Mouse (Mus musculus) spleen, postnatal 10 days (tissue): ENCODE data around the gene Terb2.
"Not testable (repeated sequence)": the region's sequence is repeated elsewhere in the genome, so short reads cannot be mapped to it uniquely, and the experiment has no call there.

Source experiments
- DNase-seq, 2 experiments: peaks; one replicate each; pipeline ENCODE4 v3.0.0; 2021 to 2022; ENCODE audit warnings: low spot score in 2 of 2

Terb2 gene

GRCm38 (mm10) chr2:122161542-122161941 is 24.5 kb upstream of the Terb2 start:
- no peak for DNase-seq

DNA sequence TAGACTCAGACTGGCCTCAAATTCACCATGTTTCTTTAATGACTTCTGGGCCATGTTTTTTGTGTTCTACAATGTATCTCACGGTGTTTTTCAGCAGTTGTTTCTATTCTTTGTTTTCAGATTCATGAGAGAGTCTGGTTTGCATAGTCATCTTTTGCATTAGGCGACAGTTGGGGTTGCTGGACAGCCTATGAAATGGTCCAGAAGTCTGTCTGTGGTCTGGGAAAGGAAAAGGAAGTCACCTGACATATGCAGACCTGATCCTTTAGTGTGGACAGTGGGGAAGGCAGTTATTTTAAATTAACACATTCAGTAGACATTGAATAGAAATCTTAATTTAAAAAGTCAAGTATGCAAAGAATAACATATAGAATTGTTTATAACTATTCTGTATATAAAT is 23.5 kb upstream of the Terb2 start:
- DNase-seq, result no peak

DNA sequence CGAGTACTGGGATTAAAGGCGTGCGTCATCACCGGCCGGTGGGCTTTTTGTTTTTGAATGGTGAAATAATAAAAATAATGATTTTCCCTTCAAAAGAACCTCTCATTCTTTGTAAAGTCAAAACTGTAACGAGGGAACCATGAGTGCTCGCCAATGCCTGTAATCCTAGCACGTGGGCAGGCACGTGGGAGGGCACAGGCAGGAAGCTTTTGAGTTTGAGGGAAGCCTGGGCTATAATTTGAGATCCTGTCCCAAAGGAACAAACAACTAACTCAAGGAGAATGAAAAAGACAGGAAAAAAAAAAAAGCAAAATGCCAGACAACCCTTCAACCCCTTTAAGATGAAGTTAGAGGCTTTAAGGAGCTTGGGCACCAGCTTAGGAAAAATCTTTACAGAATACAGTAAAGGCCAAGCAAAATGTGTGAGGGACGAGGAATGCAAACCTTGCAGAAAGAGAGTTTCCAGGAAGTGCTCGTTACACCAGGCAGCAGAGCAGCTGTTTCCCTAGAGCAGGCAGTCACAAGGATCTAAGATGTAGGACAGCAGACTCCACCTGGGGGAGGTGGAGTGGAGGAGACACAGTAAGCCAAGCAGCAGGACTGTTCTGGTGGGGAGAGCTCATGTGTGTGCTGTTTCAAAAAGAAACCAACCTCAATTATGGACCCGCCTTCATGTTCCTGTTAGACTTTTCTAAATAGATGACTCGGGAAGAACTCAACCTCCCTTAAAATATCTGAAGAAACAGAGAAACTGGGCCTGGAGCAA is 22.5 kb upstream of the Terb2 start:
- no peak for DNase-seq

GRCm38 (mm10) chr2:122164293-122164692 is 21.8 kb upstream of the Terb2 start:
- DNase-seq, result no peak

GRCm38 (mm10) chr2:122171292-122171691 is 14.8 kb upstream of the Terb2 start:
- no peak for DNase-seq

- DNase-seq, result no peak
Observed at GRCm38 (mm10) chr2:122172188-122172587, 13.9 kb upstream of the Terb2 start.

- no peak for DNase-seq
Observed at GRCm38 (mm10) chr2:122180051-122180822, 5.8 kb upstream of the Terb2 start.

DNA sequence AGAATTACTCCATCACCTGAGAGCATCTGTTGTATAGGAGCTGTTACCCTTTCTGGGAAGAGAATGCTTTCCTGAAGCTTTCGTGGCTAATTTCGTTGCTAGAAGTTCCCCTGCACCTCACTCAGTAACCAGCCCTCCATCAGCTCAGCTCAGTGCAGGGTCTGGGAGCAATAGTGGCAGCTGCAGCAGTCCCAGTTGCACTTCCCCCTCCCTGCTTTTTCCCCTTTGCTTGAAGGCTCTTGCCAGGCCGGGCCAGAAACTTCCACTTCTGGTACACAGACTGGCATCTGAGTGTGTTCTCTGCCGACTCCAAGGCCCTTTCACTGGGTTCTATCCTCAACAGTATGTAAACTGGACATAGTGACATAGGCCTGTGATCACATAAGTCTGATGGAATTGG is 986 bp upstream of the Terb2 start:
- DNase-seq, result no peak

GRCm38 (mm10) chr2:122186751-122187150 is 679 bp downstream of the Terb2 start:
- DNase-seq, result no peak

- DNase-seq, result no peak
Observed at GRCm38 (mm10) chr2:122191849-122192248, 5.8 kb downstream of the Terb2 start.

DNA sequence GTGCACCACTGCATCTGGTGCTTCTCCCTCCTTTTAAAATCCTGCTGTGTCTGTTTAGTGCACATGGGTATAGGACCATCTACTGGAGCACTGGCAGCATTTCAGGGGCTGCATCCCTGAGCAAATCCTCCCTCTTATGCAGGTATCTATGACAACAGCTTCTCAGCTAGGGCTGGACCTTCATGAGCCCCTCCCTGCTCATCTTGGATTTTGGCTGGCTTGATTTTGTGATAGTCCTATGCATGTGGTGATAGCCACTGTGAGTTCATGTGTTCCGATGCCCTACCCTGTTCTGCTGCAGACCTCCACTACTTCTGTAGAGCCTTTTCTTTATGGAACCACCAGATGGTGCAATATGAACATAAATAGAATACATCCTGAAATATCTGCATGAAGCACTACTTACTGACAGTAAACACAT is 8.4 kb downstream of the Terb2 start:
- no peak for DNase-seq

DNA sequence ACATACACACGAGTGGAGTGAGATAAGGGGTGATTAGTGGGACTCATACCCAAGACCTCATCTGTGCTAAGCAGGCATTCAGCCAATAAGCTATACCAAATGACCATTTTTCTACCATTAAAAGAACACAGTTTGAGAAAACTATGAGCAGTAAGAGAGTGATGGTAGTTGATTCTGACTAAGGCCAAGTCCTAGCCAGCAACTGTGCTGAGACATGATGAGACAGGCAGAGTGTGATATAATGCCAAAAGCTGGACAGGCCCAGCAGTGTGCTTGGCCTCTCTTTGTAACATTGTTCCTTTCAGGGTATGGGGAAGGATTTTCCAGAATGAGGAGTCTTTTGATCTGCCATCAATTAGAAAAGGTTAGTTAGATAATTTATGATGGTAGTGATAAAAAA is 15.4 kb downstream of the Terb2 start:
- DNase-seq, result no peak

- no peak for DNase-seq
Observed at GRCm38 (mm10) chr2:122206440-122207107, 20.5 kb downstream of the Terb2 start.

DNA sequence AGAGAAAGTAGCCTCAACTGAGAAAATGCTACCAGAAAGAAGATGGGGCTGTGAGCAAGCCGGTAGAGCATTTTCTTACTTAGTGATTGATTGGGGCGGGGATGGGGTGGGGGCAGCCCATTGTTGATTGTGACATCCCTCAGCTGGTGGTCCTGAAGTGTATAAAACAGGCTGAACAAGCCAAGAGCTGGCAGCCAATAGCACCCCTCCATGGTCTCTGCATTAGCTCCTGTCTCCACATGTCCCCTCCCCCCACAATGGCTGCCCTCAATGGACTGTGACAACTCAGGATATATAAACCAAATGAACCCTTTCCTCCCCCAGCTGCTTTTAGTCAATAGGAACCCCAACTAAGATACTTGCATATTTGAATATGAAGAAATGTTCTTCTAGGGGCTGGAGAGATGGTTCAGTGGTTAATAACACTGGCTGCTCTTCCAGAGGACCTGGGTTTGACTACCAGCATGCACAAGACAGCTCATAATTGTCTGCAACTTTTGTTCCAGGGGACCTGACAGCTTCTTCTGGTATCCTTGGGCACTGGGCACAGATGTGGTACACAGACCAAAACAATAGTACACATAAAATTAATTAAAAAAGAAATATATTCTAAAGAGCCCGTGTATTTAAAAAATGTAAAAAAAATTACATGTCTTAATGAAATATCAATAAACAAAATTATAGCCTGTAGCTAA is 24.6 kb downstream of the Terb2 start:
- DNase-seq, result no peak

- DNase-seq, result not testable (repeated sequence)
Observed at GRCm38 (mm10) chr2:122217075-122217474, 31.0 kb downstream of the Terb2 start.

- no peak for DNase-seq
Observed at GRCm38 (mm10) chr2:122218234-122218633, 32.2 kb downstream of the Terb2 start.

- DNase-seq, result no peak
Observed at GRCm38 (mm10) chr2:122221378-122221777, 35.3 kb downstream of the Terb2 start.

DNA sequence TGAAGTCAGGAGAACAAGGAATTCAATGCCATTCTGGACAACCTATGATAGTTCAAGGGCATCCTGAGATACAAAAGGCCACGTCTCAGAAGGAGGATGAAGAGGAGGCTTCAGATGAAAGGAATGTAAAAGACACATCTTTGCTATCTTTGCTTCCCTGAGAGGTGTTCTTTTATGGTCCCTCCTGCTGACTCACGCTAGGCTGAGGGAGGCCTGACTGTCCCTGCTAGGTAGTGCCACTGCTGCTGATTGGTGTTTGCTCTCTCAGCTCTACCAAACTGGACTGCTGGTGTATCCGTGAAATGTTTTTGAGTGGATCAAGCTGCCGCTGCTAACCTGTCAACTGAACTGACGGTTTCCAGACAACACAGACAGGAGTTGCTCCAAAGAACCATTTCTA is 35.7 kb downstream of the Terb2 start:
- DNase-seq, result no peak

- DNase-seq, result no peak
Observed at GRCm38 (mm10) chr2:122222272-122222671, 36.2 kb downstream of the Terb2 start.

DNA sequence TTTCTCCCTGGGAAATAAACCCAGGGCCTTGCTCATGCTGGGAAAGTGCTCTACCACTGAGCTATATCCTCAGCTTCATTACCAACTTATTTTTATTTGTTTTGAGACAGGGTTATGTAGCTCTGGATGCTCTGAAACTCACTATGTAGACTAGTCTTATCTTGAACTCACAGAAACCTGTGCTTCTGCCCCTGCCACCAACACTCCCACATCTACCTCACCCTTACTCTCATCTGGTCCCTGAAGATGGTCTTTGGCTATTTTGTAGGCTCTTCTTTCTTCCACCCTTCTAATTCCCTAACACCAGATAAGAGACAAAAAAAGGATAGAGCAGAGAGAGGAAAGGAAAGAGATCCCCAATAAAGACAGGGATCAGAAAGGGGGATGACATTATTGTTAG is 37.6 kb downstream of the Terb2 start:
- DNase-seq, result no peak

- no peak for DNase-seq
Observed at GRCm38 (mm10) chr2:122230395-122230794, 44.3 kb downstream of the Terb2 start.

- no peak for DNase-seq
Observed at GRCm38 (mm10) chr2:122231616-122232015, 45.5 kb downstream of the Terb2 start.
